Comparison of ENCODE assay signal across 18 mouse cellular contexts in genomic region chr11:112412434-112412833, GRCm38 (mm10).
DNase-seq lines count a peak whose midpoint lies in the region; ATAC-seq and TF ChIP-seq lines count a peak whose summit lies in the region.
"Had no signal": no experiment of that assay in that cellular context is flagged by ENCODE, and none has a peak within 500 bp of the region (broad histone marks: within the 10 kb centered on the region; RNA-seq: fewer than 3 reads in every experiment).

No protein-coding gene starts in this region.

- no peaks in the 10 kb centered on the region for H3K4me1 ChIP-seq in hindbrain, postnatal 0 days (ENCODE audit: insufficient read depth, low read length)
- H3K4me1 ChIP-seq in hindbrain, embryonic 16.5 days (ENCODE audit: control insufficient read depth, insufficient read depth, low read depth, low read length) = no peaks in the 10 kb centered on the region
- H3K4me1 ChIP-seq in forebrain, embryonic 13.5 days = peaks cover 25% of the 10 kb centered on the region
- peaks cover 9% of the 10 kb centered on the region for H3K4me1 ChIP-seq in limb, embryonic 14.5 days (ENCODE audit: control insufficient read depth, insufficient read depth, low read length)
- H3K4me1 ChIP-seq: heart, embryonic 10.5 days had no signal

- no peak overlapping the region for H3K4me2 ChIP-seq in hindbrain, postnatal 0 days (ENCODE audit: low read depth, low read length)
- no peak overlapping the region for H3K4me2 ChIP-seq in hindbrain, embryonic 16.5 days (ENCODE audit: low read length)
- H3K4me2 ChIP-seq in forebrain, embryonic 13.5 days = no peak overlapping the region
- no peak overlapping the region for H3K4me2 ChIP-seq in limb, embryonic 14.5 days (replicated peaks; ENCODE audit: low read depth, low read length, severe bottlenecking)
- H3K4me2 ChIP-seq: midbrain, embryonic 11.5 days had no signal

- H3K9me3 ChIP-seq in hindbrain, postnatal 0 days (ENCODE audit: low read length) = no peaks in the 10 kb centered on the region
- H3K9me3 ChIP-seq in hindbrain, embryonic 16.5 days (ENCODE audit: control insufficient read depth, low read length) = no peaks in the 10 kb centered on the region
- H3K9me3 ChIP-seq in forebrain, embryonic 13.5 days (replicated peaks) = no peaks in the 10 kb centered on the region
- no peaks in the 10 kb centered on the region for H3K9me3 ChIP-seq in limb, embryonic 14.5 days (ENCODE audit: control insufficient read depth, low read length)
- H3K9me3 ChIP-seq: heart, embryonic 10.5 days had no signal

- 16% methylated on average over 4 of the region's 4 CpGs for WGBS in hindbrain, postnatal 0 days
- WGBS in hindbrain, embryonic 16.5 days = 11% methylated on average over 4 of the region's 4 CpGs
- 6% methylated on average over 4 of the region's 4 CpGs for WGBS in forebrain, embryonic 13.5 days
- 19% methylated on average over 4 of the region's 4 CpGs for WGBS in limb, embryonic 14.5 days

- peak; percentile 12 for DNase-seq in hindbrain, postnatal 0 days (ENCODE audit: low spot score)
- DNase-seq in embryo, embryonic 10 days (ENCODE audit: low spot score) = peak; percentile 55
- peak; percentile 13 for DNase-seq in limb, embryonic 14.5 days (ENCODE audit: low spot score)
- DNase-seq in heart, postnatal 10 days = no peak
- no peak for DNase-seq in left cerebral cortex, adult 11 months (ENCODE audit: low spot score)
- DNase-seq: adrenal gland, adult 8-10 months; cerebellum, adult 8-10 months; gastrocnemius, postnatal 10 days; kidney, adult 18-20 months; kidney, postnatal 36 days; lung, postnatal 10 days; right cerebral cortex, postnatal 14 days; thymus, postnatal 4 days had no signal

- no peak for TF ChIP-seq CTCF in hindbrain, postnatal 0 days (IDR thresholded peaks at IDR 0.05; ENCODE audit: low read depth)

- no peak overlapping the region for H3K9ac ChIP-seq in hindbrain, postnatal 0 days (replicated peaks; ENCODE audit: low read length)
- H3K9ac ChIP-seq in hindbrain, embryonic 16.5 days (ENCODE audit: low read depth, low read length) = no peak overlapping the region
- H3K9ac ChIP-seq in forebrain, embryonic 13.5 days = no peak overlapping the region
- H3K9ac ChIP-seq in limb, embryonic 14.5 days (ENCODE audit: low read depth, low read length, severe bottlenecking) = no peak overlapping the region
- H3K9ac ChIP-seq: liver, embryonic 14.5 days had no signal

- ATAC-seq in hindbrain, postnatal 0 days = no peak
- no peak for ATAC-seq in hindbrain, embryonic 16.5 days
- ATAC-seq in forebrain, embryonic 13.5 days = peak; percentile 70; the same call in 1 of the 2 replicates
- ATAC-seq in limb, embryonic 14.5 days (ENCODE audit: low FRiP score, low read depth) = no peak

- no peaks in the 10 kb centered on the region for H3K36me3 ChIP-seq in hindbrain, postnatal 0 days (ENCODE audit: insufficient read depth, low read length)
- no peaks in the 10 kb centered on the region for H3K36me3 ChIP-seq in hindbrain, embryonic 16.5 days (ENCODE audit: control insufficient read depth, insufficient read depth, low read length)
- H3K36me3 ChIP-seq in forebrain, embryonic 13.5 days (ENCODE audit: poor library complexity, severe bottlenecking) = no peaks in the 10 kb centered on the region
- H3K36me3 ChIP-seq in limb, embryonic 14.5 days (ENCODE audit: control insufficient read depth, insufficient read depth, low read length) = no peaks in the 10 kb centered on the region
- H3K36me3 ChIP-seq: heart, embryonic 10.5 days had no signal

- no peaks in the 10 kb centered on the region for H3K27me3 ChIP-seq in hindbrain, postnatal 0 days (ENCODE audit: insufficient read depth, low read length)
- no peaks in the 10 kb centered on the region for H3K27me3 ChIP-seq in hindbrain, embryonic 16.5 days (replicated peaks; ENCODE audit: control insufficient read depth, insufficient read depth, low read length)
- no peaks in the 10 kb centered on the region for H3K27me3 ChIP-seq in forebrain, embryonic 13.5 days
- H3K27me3 ChIP-seq in limb, embryonic 14.5 days (ENCODE audit: control insufficient read depth, insufficient read depth, low read length) = no peaks in the 10 kb centered on the region

- no peak overlapping the region for H3K4me3 ChIP-seq in hindbrain, postnatal 0 days (ENCODE audit: low read length)
- no peak overlapping the region for H3K4me3 ChIP-seq in hindbrain, embryonic 16.5 days (ENCODE audit: low read length)
- H3K4me3 ChIP-seq in forebrain, embryonic 13.5 days = no peak overlapping the region
- no peak overlapping the region for H3K4me3 ChIP-seq in limb, embryonic 14.5 days (replicated peaks; ENCODE audit: low read length)
- H3K4me3 ChIP-seq: heart, embryonic 10.5 days had no signal

- TF ChIP-seq POLR2A in limb, embryonic 14.5 days (IDR thresholded peaks at IDR 0.05; ENCODE audit: borderline replicate concordance, extremely low read depth, insufficient read depth, insufficient read length) = no peak

- no peak overlapping the region; the same call in 1 of the 2 replicates for H3K27ac ChIP-seq in hindbrain, postnatal 0 days
- no peak overlapping the region for H3K27ac ChIP-seq in hindbrain, embryonic 16.5 days (ENCODE audit: low read depth, low read length)
- peak overlapping the region; percentile 10; the same call in 1 of the 2 replicates for H3K27ac ChIP-seq in forebrain, embryonic 13.5 days
- H3K27ac ChIP-seq in limb, embryonic 14.5 days (replicated peaks; ENCODE audit: low read depth, low read length) = no peak overlapping the region
- H3K27ac ChIP-seq: heart, embryonic 10.5 days; liver, embryonic 14.5 days had no signal

- intact Hi-C loops in heart, postnatal 10 days (cut with DNase I) = no loop called here

Comparison
In these comparisons a context has a peak if more than half of its experiments do, and no peak if none do; other contexts are left out.
1. DNase-seq: peak in hindbrain, postnatal 0 days (single experiment), embryo, embryonic 10 days (single experiment) and limb, embryonic 14.5 days (single experiment); none in heart, postnatal 10 days (0 of 2) and left cerebral cortex, adult 11 months (single experiment).